Mouse (Mus musculus) thymus, adult 18-20 months (tissue): ENCODE results near the gene Gm49405.
"Not testable (repeated sequence)": the region's sequence is repeated elsewhere in the genome, so short reads cannot be mapped to it uniquely, and the experiment has no call there.

Experiments
- DNase-seq, 2 experiments: peaks; one replicate each; pipeline ENCODE4 v3.0.0; 2022; ENCODE audit warnings: mixed read lengths in 2 of 2

The Gm49405 gene

GRCm38 (mm10) chr19:4000119-4000900, at the start of gene Gm49405, which contains the start of gene Nudt8:
Gene Gm49405, plus strand, starts transcription at chr19:4000626.
Gene Nudt8, plus strand, starts transcription at chr19:4000580.
- peak; percentile 90 to 95 for DNase-seq

- DNase-seq = no peak
Measured at GRCm38 (mm10) chr19:3951461-3951860, 49.0 kb upstream of the Gm49405 start.

- DNase-seq = no peak
Measured at GRCm38 (mm10) chr19:3952099-3952498, 48.3 kb upstream of the Gm49405 start.

GRCm38 (mm10) chr19:3955033-3955432, 45.4 kb upstream of the Gm49405 start:
- no peak for DNase-seq

GRCm38 (mm10) chr19:3955804-3956203, 44.6 kb upstream of the Gm49405 start:
- DNase-seq = no peak

- DNase-seq = not testable (repeated sequence)
Measured at GRCm38 (mm10) chr19:3957296-3958036, 43.0 kb upstream of the Gm49405 start.

- no peak for DNase-seq
Measured at GRCm38 (mm10) chr19:3958470-3958869, 42.0 kb upstream of the Gm49405 start, which contains the start of gene Aldh3b3. Gene Aldh3b3, plus strand, starts transcription at chr19:3958645.

- DNase-seq = no peak
Measured at GRCm38 (mm10) chr19:3959030-3959429, 41.4 kb upstream of the Gm49405 start.

GRCm38 (mm10) chr19:3960211-3960610, 40.2 kb upstream of the Gm49405 start:
- DNase-seq = no peak

GRCm38 (mm10) chr19:3961805-3962204, 38.6 kb upstream of the Gm49405 start:
- DNase-seq = not testable (repeated sequence)

- no peak for DNase-seq
Measured at GRCm38 (mm10) chr19:3962469-3962868, 38.0 kb upstream of the Gm49405 start.

GRCm38 (mm10) chr19:3964030-3964429, 36.4 kb upstream of the Gm49405 start:
- DNase-seq = no peak

GRCm38 (mm10) chr19:3966330-3967075, 33.9 kb upstream of the Gm49405 start:
- DNase-seq = no peak

- no peak for DNase-seq
Measured at GRCm38 (mm10) chr19:3967258-3967657, 33.2 kb upstream of the Gm49405 start.

- no peak for DNase-seq
Measured at GRCm38 (mm10) chr19:3972229-3972628, 28.2 kb upstream of the Gm49405 start, which contains the start of gene Aldh3b2. Gene Aldh3b2, plus strand, starts transcription at chr19:3972328.

GRCm38 (mm10) chr19:3974608-3975007, 25.8 kb upstream of the Gm49405 start:
- not testable (repeated sequence) for DNase-seq

- DNase-seq = no peak
Measured at GRCm38 (mm10) chr19:3975866-3976265, 24.6 kb upstream of the Gm49405 start.

GRCm38 (mm10) chr19:3980309-3980708, 20.1 kb upstream of the Gm49405 start:
- peak in 1 of 2 experiments; percentile 52 for DNase-seq

GRCm38 (mm10) chr19:3980917-3981316, 19.5 kb upstream of the Gm49405 start:
- DNase-seq = no peak

- no peak for DNase-seq
Measured at GRCm38 (mm10) chr19:3983527-3984200, 16.8 kb upstream of the Gm49405 start.

- DNase-seq = no peak
Measured at GRCm38 (mm10) chr19:3985261-3985681, 15.2 kb upstream of the Gm49405 start.

GRCm38 (mm10) chr19:3986334-3986733, 14.1 kb upstream of the Gm49405 start, which contains the start of gene Acy3:
Gene Acy3, plus strand, starts transcription at chr19:3986570.
- no peak for DNase-seq
